Mouse (Mus musculus) thymus, adult 18-20 months (tissue): Measurements from ENCODE around the gene Gm11011.

Experiments
- DNase-seq, 2 experiments: peaks; one replicate each; pipeline ENCODE4 v3.0.0; 2022; ENCODE audit warnings: mixed read lengths in 2 of 2

The Gm11011 gene

GRCm38 (mm10) chr2:169586688-169587087 is 857 bp downstream of the Gm11011 start:
- DNase-seq: no peak

DNA sequence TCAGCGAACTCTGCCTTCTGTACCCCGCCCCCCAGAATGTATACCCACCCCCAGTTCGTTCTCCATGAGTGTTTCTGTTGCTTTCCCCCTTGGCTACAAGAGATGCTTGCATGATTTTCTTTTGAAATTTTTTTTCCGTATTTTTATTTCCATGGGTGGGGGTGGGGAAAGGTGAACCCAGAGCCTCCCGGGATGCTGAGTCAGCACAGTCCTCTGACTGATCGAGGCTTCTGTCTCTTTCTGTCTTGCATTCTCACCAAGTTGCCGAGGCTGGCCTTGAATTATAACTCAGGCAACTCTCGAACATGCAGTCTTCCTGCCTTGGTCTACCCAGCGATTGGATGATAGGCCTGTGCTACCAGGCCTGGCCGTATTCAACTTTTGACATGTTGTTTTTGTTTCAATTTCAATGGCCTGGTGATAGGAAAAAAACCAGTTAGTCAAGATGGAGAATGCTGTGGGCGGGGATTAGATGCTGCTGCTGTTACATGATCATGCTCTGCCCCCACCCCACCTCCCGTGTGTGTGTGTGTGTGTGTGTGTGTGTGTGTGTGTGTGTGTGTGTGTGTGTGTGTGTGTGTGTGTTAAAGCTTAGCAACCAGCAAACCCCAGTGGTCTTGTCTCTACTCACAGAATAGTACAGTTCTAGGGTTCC is 1.8 kb downstream of the Gm11011 start:
- no peak for DNase-seq

DNA sequence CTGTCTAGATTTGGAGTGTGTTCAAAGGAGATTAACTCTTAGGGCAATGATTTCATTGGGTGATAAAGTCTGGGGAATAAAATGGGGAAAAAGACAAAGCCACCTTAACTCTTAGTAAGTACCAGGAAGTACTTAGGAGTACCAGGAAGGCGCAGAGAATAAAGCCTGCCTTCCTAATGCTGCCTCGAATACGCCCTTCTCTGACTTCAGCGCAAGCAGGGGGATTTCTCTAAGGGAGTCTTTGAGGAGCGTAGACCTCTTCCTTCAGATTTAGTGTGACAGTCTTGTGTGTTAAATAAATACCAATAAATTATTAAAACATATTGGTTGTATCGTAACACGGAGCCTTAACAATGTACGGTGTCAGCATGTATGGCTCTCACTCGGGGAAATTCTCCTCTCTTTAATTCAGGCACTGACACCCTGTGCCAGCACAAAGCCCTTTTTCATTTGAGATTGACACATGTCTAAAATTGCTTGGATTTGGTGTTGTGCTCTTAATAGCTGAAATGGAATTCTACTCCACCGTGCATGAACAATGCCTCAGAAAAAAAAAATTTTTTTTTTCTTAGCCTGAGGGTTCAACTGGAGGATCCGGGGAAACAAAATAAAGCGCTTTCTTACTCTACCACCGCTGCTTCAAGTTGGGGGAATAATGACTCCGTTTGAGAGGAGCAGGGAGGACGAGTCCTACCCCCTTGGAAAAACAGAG is 2.6 kb downstream of the Gm11011 start:
- no peak for DNase-seq

GRCm38 (mm10) chr2:169583476-169583875 is 4.1 kb downstream of the Gm11011 start:
- no peak for DNase-seq

GRCm38 (mm10) chr2:169577508-169578196 is 9.9 kb downstream of the Gm11011 start:
- no peak for DNase-seq

DNA sequence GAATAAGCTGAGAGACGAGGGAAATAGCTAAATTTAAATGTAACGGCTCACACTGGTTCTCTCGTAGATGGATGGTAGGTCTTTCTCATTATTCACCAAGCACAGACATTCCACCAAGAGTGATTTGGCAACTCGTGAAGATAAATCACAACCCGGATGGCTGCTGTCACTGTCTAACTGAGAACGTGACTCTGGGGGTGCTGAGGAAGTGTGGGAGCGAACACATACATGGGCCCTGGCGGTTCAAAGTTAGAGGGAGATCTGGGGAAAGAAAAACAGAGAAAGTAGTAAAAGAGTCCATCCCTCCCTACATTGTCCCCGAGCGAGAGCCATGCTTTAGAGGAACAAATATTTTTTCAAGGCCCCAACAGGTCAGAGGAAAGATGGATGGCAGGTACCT is 17.5 kb downstream of the Gm11011 start:
- DNase-seq: no peak

DNA sequence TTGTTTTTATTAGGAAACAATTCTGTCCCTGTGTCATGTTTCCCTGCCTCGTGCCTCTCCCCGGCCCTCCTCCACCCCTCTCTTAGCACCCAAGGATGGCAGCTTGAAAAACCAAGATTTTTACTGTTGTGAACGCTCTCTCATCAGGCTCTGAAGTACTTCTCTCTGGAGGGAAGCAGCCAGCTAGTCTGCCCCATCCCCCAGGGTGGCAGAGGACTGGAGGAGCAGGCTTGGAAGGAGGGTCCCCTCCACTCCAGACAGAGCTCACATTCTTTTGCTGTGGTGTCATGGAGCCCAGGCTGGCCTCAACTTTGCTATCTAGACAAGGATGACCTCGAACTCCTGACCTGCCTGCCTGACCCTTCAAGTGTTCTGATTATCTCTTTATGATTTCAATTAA is 21.4 kb downstream of the Gm11011 start:
- no peak for DNase-seq

DNA sequence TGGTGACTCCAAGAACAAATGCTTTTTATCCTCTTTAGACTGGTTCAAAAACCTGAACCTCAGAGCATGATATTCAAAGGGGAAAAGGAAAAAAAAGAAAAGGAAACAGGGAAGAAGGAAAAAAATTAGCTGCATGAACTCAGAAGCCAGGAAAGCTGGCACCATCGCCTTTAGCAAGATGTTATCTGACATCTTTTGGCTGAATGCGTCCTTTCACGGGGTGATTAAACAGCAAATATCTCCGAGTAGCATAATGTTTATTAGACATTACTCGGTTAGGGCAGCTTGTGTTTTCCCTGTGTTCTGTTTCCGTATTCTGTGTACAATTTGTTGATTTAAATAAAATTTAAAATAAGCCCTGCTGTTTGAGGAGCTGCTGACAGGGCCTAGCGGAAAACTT is 21.8 kb downstream of the Gm11011 start:
- no peak for DNase-seq

GRCm38 (mm10) chr2:169545674-169546073 is 41.9 kb downstream of the Gm11011 start:
- no peak for DNase-seq

DNA sequence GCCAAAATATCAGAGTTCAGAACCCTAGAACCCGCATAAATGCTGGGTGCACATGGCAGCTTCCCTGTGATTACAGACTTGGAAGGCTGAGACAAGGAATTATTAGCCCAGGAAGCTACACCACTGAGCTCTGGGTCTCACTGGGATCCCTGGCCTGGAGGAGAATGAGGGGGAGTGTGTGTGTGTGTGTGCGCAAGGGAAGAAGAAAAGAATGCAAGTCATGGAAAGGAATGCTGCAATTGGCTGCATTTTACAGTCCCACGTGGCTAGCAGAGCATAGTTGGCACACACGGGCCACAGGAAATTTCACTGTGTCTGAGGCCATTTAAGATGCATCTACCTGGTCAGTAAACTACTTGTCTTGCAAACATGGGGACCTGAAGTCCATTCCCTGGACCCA is 48.6 kb downstream of the Gm11011 start:
- no peak for DNase-seq
